Mouse (Mus musculus) MEL (cell line): ENCODE results near the gene Flrt2.

Experiments used
- CTCF ChIP-seq, 3 experiments: IDR thresholded peaks in 2 of 3; conservative IDR thresholded peaks in 1 of 3; 2 replicates each; pipeline ENCODE4 v1.5.1; 2011 to 2012; ENCODE audit warnings: low read length in 3 of 3, low read depth in 2 of 3, mild to moderate bottlenecking in 2 of 3, improper control_type of control experiment in 1 of 3, inconsistent platforms in 1 of 3, mixed read lengths in 1 of 3, moderate library complexity in 1 of 3; ENCODE audit not compliant: control insufficient read depth in 1 of 3, insufficient read depth in 1 of 3, poor library complexity in 1 of 3, severe bottlenecking in 1 of 3
- EP300 ChIP-seq, 2 experiments: IDR thresholded peaks; 2 replicates each; pipeline ENCODE4 v1.6.1; 2011; ENCODE audit warnings: improper control_type of control experiment in 2 of 2, low read length in 2 of 2, low read depth in 1 of 2, mild to moderate bottlenecking in 1 of 2
- MAX ChIP-seq: IDR thresholded peaks from 2 replicates; pipeline ENCODE4 v1.6.1; 2011; ENCODE audit warnings: low read length, improper control_type of control experiment
- NRF1 ChIP-seq: IDR thresholded peaks from 2 replicates; pipeline ENCODE4 v1.6.1; 2014; ENCODE audit warnings: low read depth, mild to moderate bottlenecking, inconsistent platforms, low read length, improper control_type of control experiment, moderate library complexity; ENCODE audit not compliant: poor library complexity, insufficient read depth, severe bottlenecking
- POLR2A ChIP-seq, 2 experiments: IDR thresholded peaks; 2 replicates each; pipeline ENCODE4 v1.6.1; 2011 to 2012; ENCODE audit warnings: low read length in 2 of 2, mild to moderate bottlenecking in 2 of 2, control low read depth in 1 of 2, improper control_type of control experiment in 1 of 2, low read depth in 1 of 2, moderate library complexity in 1 of 2; ENCODE audit not compliant: control insufficient read depth in 1 of 2, insufficient read depth in 1 of 2, poor library complexity in 1 of 2
- POLR2AphosphoS2 ChIP-seq: IDR thresholded peaks from 2 replicates; pipeline ENCODE4 v1.6.1; 2011; ENCODE audit warnings: low read length, improper control_type of control experiment
- RCOR1 ChIP-seq: IDR thresholded peaks from 2 replicates; pipeline ENCODE4 v1.6.1; 2012; ENCODE audit warnings: low read depth, mild to moderate bottlenecking, inconsistent platforms, low read length, improper control_type of control experiment
- TAL1 ChIP-seq: IDR thresholded peaks from 2 replicates; pipeline ENCODE4 v1.6.1; 2012; ENCODE audit warnings: mild to moderate bottlenecking, inconsistent platforms, low read length, moderate library complexity, mixed read lengths
- TCF12 ChIP-seq: IDR thresholded peaks from 2 replicates; pipeline ENCODE4 v1.6.1; 2014; ENCODE audit warnings: low read depth, mild to moderate bottlenecking, inconsistent platforms, low read length, improper control_type of control experiment, moderate library complexity
- UBTF ChIP-seq: IDR thresholded peaks from 2 replicates; pipeline ENCODE4 v1.6.1; 2012; ENCODE audit warnings: low read depth, mild to moderate bottlenecking, inconsistent platforms, low read length, improper control_type of control experiment, moderate library complexity, borderline replicate concordance; ENCODE audit not compliant: insufficient read depth
- ZKSCAN1 ChIP-seq: IDR thresholded peaks from 2 replicates; pipeline ENCODE4 v1.6.1; 2012; ENCODE audit warnings: low read depth, mild to moderate bottlenecking, inconsistent platforms, low read length, improper control_type of control experiment, moderate library complexity

GRCm38 (mm10) chr12:95816660-95817059, 124.6 kb downstream of the Flrt2 start:
- TF ChIP-seq CTCF (IDR thresholded peaks at IDR 0.05 in 2 of 3, conservative IDR thresholded peaks at IDR 0.05 in 1 of 3; ENCODE audit: control insufficient read depth in 1 of 3, insufficient read depth in 1 of 3, low read depth in 2 of 3, low read length in 3 of 3, poor library complexity in 1 of 3, severe bottlenecking in 1 of 3), result no peak
- no peak for TF ChIP-seq EP300 (IDR thresholded peaks at IDR 0.05; ENCODE audit: low read depth in 1 of 2, low read length in 2 of 2)
- no peak for TF ChIP-seq POLR2A (IDR thresholded peaks at IDR 0.05; ENCODE audit: control insufficient read depth in 1 of 2, insufficient read depth in 1 of 2, low read depth in 1 of 2, low read length in 2 of 2, poor library complexity in 1 of 2)
- TF ChIP-seq TCF12, result no peak
- no peak for TF ChIP-seq TAL1
- no peak for TF ChIP-seq ZKSCAN1
- TF ChIP-seq RCOR1, result no peak
- TF ChIP-seq MAX, result no peak
- TF ChIP-seq NRF1, result no peak
- TF ChIP-seq UBTF, result no peak
- no peak for TF ChIP-seq POLR2AphosphoS2
